7 mouse cellular contexts compared by ENCODE assay signal in the genomic region with DNA sequence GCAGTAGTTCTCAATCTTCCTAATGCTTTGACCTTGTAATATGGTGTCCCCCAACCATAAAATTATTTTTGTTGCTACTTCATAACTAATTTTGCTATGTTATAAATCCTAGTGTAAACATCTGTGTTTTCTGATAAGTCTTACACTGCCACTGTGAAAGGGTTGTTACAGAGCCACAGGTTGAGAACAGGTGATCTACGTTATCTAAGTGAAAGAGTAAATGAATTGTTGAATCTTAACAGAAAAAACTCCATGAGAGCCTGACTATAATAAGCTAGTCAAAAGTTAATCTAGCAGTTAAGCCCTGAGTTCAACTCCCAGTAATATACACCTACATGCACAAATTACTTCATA. TPM values are rescaled to one million over a fixed set of nuclear protein-coding genes. Genes with fewer than 3 reads are reported as not detected.
DNase-seq lines count a peak whose midpoint lies in the region; ATAC-seq and TF ChIP-seq lines count a peak whose summit lies in the region.

No protein-coding gene starts in this region.

- H3K4me2 ChIP-seq in lung, embryonic 14.5 days: no peak overlapping the region
- H3K4me2 ChIP-seq in forebrain, embryonic 15.5 days (replicated peaks): no peak overlapping the region
- H3K4me2 ChIP-seq in limb, embryonic 11.5 days (ENCODE audit: low read depth, severe bottlenecking): no peak overlapping the region
- no peak overlapping the region for H3K4me2 ChIP-seq in neural tube, embryonic 14.5 days (ENCODE audit: low read depth, low read length)

- no peaks in the 10 kb centered on the region for H3K27me3 ChIP-seq in lung, embryonic 14.5 days (ENCODE audit: insufficient read depth, low read length)
- no peaks in the 10 kb centered on the region for H3K27me3 ChIP-seq in forebrain, embryonic 15.5 days
- no peaks in the 10 kb centered on the region for H3K27me3 ChIP-seq in limb, embryonic 11.5 days (ENCODE audit: control insufficient read depth, insufficient read depth, low read length)
- no peaks in the 10 kb centered on the region for H3K27me3 ChIP-seq in neural tube, embryonic 14.5 days (ENCODE audit: control insufficient read depth, insufficient read depth, low read length)

- H3K36me3 ChIP-seq in lung, embryonic 14.5 days (ENCODE audit: insufficient read depth): no peaks in the 10 kb centered on the region
- H3K36me3 ChIP-seq in forebrain, embryonic 15.5 days: no peaks in the 10 kb centered on the region
- H3K36me3 ChIP-seq in limb, embryonic 11.5 days (ENCODE audit: control insufficient read depth, insufficient read depth, low read length): no peaks in the 10 kb centered on the region
- no peaks in the 10 kb centered on the region for H3K36me3 ChIP-seq in neural tube, embryonic 14.5 days (ENCODE audit: control insufficient read depth, insufficient read depth, low read length)

- H3K4me1 ChIP-seq in lung, embryonic 14.5 days (ENCODE audit: insufficient read depth): peaks cover 11% of the 10 kb centered on the region
- H3K4me1 ChIP-seq in forebrain, embryonic 15.5 days: peaks cover 19% of the 10 kb centered on the region
- no peaks in the 10 kb centered on the region for H3K4me1 ChIP-seq in limb, embryonic 11.5 days (ENCODE audit: control insufficient read depth, insufficient read depth, low read length)
- peaks cover 15% of the 10 kb centered on the region for H3K4me1 ChIP-seq in neural tube, embryonic 14.5 days (ENCODE audit: control insufficient read depth, insufficient read depth, low read length)

- no peak overlapping the region for H3K9ac ChIP-seq in lung, embryonic 14.5 days
- H3K9ac ChIP-seq in forebrain, embryonic 15.5 days (replicated peaks): no peak overlapping the region
- H3K9ac ChIP-seq in limb, embryonic 11.5 days (ENCODE audit: low read length): no peak overlapping the region
- no peak overlapping the region for H3K9ac ChIP-seq in neural tube, embryonic 14.5 days (replicated peaks; ENCODE audit: low read depth, low read length)

- no peak overlapping the region for H3K4me3 ChIP-seq in lung, embryonic 14.5 days (ENCODE audit: low read depth, low read length)
- peak overlapping the region; percentile 74; the same call in 1 of the 2 replicates for H3K4me3 ChIP-seq in forebrain, embryonic 15.5 days
- H3K4me3 ChIP-seq in limb, embryonic 11.5 days (ENCODE audit: low read depth, low read length): no peak overlapping the region
- no peak overlapping the region for H3K4me3 ChIP-seq in neural tube, embryonic 14.5 days (ENCODE audit: low read depth, low read length)

- no peak overlapping the region for H3K27ac ChIP-seq in lung, embryonic 14.5 days (ENCODE audit: low read depth)
- peak overlapping the region; percentile 97 for H3K27ac ChIP-seq in forebrain, embryonic 15.5 days (replicated peaks)
- no peak overlapping the region for H3K27ac ChIP-seq in limb, embryonic 11.5 days (replicated peaks; ENCODE audit: low read depth, low read length)
- no peak overlapping the region for H3K27ac ChIP-seq in neural tube, embryonic 14.5 days (ENCODE audit: low read depth, low read length)

- H3K9me3 ChIP-seq in lung, embryonic 14.5 days (ENCODE audit: low read depth, low read length): no peaks in the 10 kb centered on the region
- no peaks in the 10 kb centered on the region for H3K9me3 ChIP-seq in forebrain, embryonic 15.5 days
- H3K9me3 ChIP-seq in limb, embryonic 11.5 days (ENCODE audit: control insufficient read depth, low read length): no peaks in the 10 kb centered on the region
- H3K9me3 ChIP-seq in neural tube, embryonic 14.5 days (ENCODE audit: control insufficient read depth, low read length): no peaks in the 10 kb centered on the region

- no peak for TF ChIP-seq CTCF in lung, embryonic 14.5 days (IDR thresholded peaks at IDR 0.05; ENCODE audit: low read depth)

- ATAC-seq in lung, embryonic 14.5 days (ENCODE audit: insufficient read depth): 0 out of 2 replicates have a peak, but pooled peaks have one; percentile 10
- ATAC-seq in forebrain, embryonic 15.5 days (replicated peaks): peak; percentile 41
- peak; percentile 22; the same call in 1 of the 2 replicates for ATAC-seq in limb, embryonic 11.5 days (ENCODE audit: insufficient number of reproducible peaks, low FRiP score, low TSS enrichment, low read depth)
- ATAC-seq in neural tube, embryonic 14.5 days (ENCODE audit: low read depth): peak; percentile 22
- ATAC-seq in megakaryocyte-erythroid progenitor cell, adult 5-6 weeks (replicated peaks; ENCODE audit: low FRiP score, low TSS enrichment, poor library complexity, severe bottlenecking): no peak

- DNase-seq in lung, embryonic 14.5 days: no peak
- no peak for DNase-seq in lung, postnatal 36 days
- no peak for DNase-seq in limb, embryonic 11.5 days (ENCODE audit: low spot score)
- no peak for DNase-seq in cerebellum, adult 11 months

- 31% methylated on average over 1 of the region's 1 CpGs for WGBS in lung, embryonic 14.5 days
- WGBS in forebrain, embryonic 15.5 days: 45% methylated on average over 1 of the region's 1 CpGs
- 52% methylated on average over 1 of the region's 1 CpGs for WGBS in limb, embryonic 11.5 days
- 43% methylated on average over 1 of the region's 1 CpGs for WGBS in neural tube, embryonic 14.5 days

RNA-seq across cellular contexts. Expression of a gene that starts 0.3 kb away (rescaled TPM):
- polyA plus RNA-seq in lung, embryonic 14.5 days (2014; fragmentation: Nextera tagmentation; extraction: Ambion mirVana): 15.6 TPM in 2 replicates
- polyA plus RNA-seq in forebrain, embryonic 15.5 days (2015; fragmentation: Nextera tagmentation; extraction: Ambion mirVana): 9.5 and 10.1 TPM in 2 replicates
- polyA plus RNA-seq in limb, embryonic 11.5 days (2014; fragmentation: Nextera tagmentation; extraction: Ambion mirVana): 13.4 and 13.6 TPM in 2 replicates
- polyA plus RNA-seq in neural tube, embryonic 14.5 days (2014; fragmentation: Nextera tagmentation; extraction: Ambion mirVana): 12.8 and 13.6 TPM in 2 replicates
- total RNA-seq in megakaryocyte-erythroid progenitor cell, adult 5-6 weeks (2014; fragmentation: Nextera tagmentation): 5.9 and 8.3 TPM in 2 replicates
- 0.42 and 2.2 TPM in 2 replicates for total RNA-seq in megakaryocyte-erythroid progenitor cell, adult 5-6 weeks (2017)
